Mouse (Mus musculus) E14TG2a.4 (cell line): ENCODE results near the gene Lemd1.

Experiments
- CTCF ChIP-seq: conservative IDR thresholded peaks from 2 replicates; pipeline ENCODE4 v1.5.1; 2014; ENCODE audit warnings: low read length
- NANOG ChIP-seq: IDR thresholded peaks from 2 replicates; pipeline ENCODE4 v1.6.1; 2014; ENCODE audit warnings: borderline replicate concordance, low read length, mixed read lengths
- POU5F1 ChIP-seq: IDR thresholded peaks from 2 replicates; pipeline ENCODE4 v1.6.1; 2014; ENCODE audit warnings: low read length, borderline replicate concordance

GRCm38 (mm10) chr1:132216276-132216675, 25.0 kb downstream of the Lemd1 start:
- TF ChIP-seq CTCF = no peak
- TF ChIP-seq NANOG = no peak
- no peak for TF ChIP-seq POU5F1
